Mouse (Mus musculus) hindbrain, embryonic 13.5 days (tissue): ENCODE data around the gene Rraga. TPM values are rescaled to one million over a fixed set of nuclear protein-coding genes. Genes with fewer than 3 reads are reported as not detected.

ENCODE experiments used
- ATAC-seq: fragments of 200-750 bp; cut with Nextera tagmentation; 2 replicates; pipeline ENCODE4 v1.8.0; 2017; ENCODE audit warnings: moderate TSS enrichment; ENCODE audit not compliant: low FRiP score
- H3K27ac ChIP-seq: fragments of 300-500 bp; sonication (generic); 2 replicates; pipeline ENCODE4 v1.5.1; 2015; ENCODE audit warnings: inconsistent platforms, mild to moderate bottlenecking, moderate library complexity
- H3K27me3 ChIP-seq: fragments of 300-500 bp; sonication (generic); 2 replicates; pipeline ENCODE4 v1.6.1; 2015; ENCODE audit warnings: mild to moderate bottlenecking, inconsistent platforms
- H3K36me3 ChIP-seq: fragments of 300-500 bp; sonication (generic); 2 replicates; pipeline ENCODE4 v1.6.1; 2015; ENCODE audit warnings: mild to moderate bottlenecking, inconsistent platforms
- H3K4me1 ChIP-seq: fragments of 300-500 bp; sonication (generic); replicated peaks from 2 replicates; pipeline ENCODE4 v1.6.1; 2015; ENCODE audit warnings: inconsistent platforms
- H3K4me2 ChIP-seq: fragments of 300-500 bp; sonication (generic); 2 replicates; pipeline ENCODE4 v1.6.1; 2015; ENCODE audit warnings: inconsistent platforms, mild to moderate bottlenecking, moderate library complexity
- H3K4me3 ChIP-seq: fragments of 300-500 bp; sonication (generic); 2 replicates; pipeline ENCODE4 v1.5.1; 2015; ENCODE audit warnings: mild to moderate bottlenecking, inconsistent platforms
- H3K9ac ChIP-seq: fragments of 300-500 bp; sonication (generic); 2 replicates; pipeline ENCODE4 v1.6.1; 2015; ENCODE audit warnings: mild to moderate bottlenecking, inconsistent platforms
- H3K9me3 ChIP-seq: fragments of 300-500 bp; sonication (generic); 2 replicates; pipeline ENCODE4 v1.6.1; 2016; ENCODE audit warnings: inconsistent platforms
- WGBS: fragments of 180-500 bp; shearing (Covaris S2); methylation state at CpG from one replicate; pipeline ENCODE4 v1.1.7; 2015; 5-methylcytosine and 5-hydroxymethylcytosine counted together
- polyA plus RNA-seq: library from polyadenylated mRNA; unstranded; fragments of >200 nt; fragmentation: Nextera tagmentation; extraction: Ambion mirVana; gene quantifications from 2 replicates; pipeline ENCODE4 v1.2.1, GENCODE M21; 2015

Rraga gene
- polyA plus RNA-seq = 105 and 106 TPM in 2 replicates

- Histone ChIP-seq H3K4me2 (peak within 1 kb of the TSS; percentile 97), H3K9me3 (no peaks in the 10 kb centered on the region), H3K4me1 (peaks cover 31% of the 10 kb centered on the region), H3K27me3 (0 out of 2 replicates have a peak, but pooled peaks cover 3% of the 10 kb centered on the region), H3K36me3 (peaks cover 16% of the 10 kb centered on the region), H3K9ac (peak within 1 kb of the TSS; percentile 97), H3K4me3 (peak within 1 kb of the TSS; percentile 86), H3K27ac (peak within 1 kb of the TSS; percentile 98)
- WGBS = under 1% methylated on average over 53 of the region's 53 CpGs
- peak; percentile 98 for ATAC-seq
These were observed at the start of gene Rraga for GRCm38 (mm10) chr4:86575283-86575983. Rraga (plus strand) TSS chr4:86575668.

GRCm38 (mm10) chr4:86527162-86528136, 48.0 kb upstream of the Rraga start:
- Histone ChIP-seq H3K27me3 (no peaks in the 10 kb centered on the region), H3K4me1 (no peaks in the 10 kb centered on the region), H3K9ac (no peak overlapping the region), H3K4me3 (no peak overlapping the region), H3K4me2 (no peak overlapping the region), H3K36me3 (no peaks in the 10 kb centered on the region), H3K27ac (no peak overlapping the region), H3K9me3 (no peaks in the 10 kb centered on the region)
- 81% methylated on average over 11 of the region's 11 CpGs for WGBS
- ATAC-seq = no peak

GRCm38 (mm10) chr4:86529161-86529560, 46.3 kb upstream of the Rraga start:
- Histone ChIP-seq H3K4me3 (no peak overlapping the region), H3K4me2 (no peak overlapping the region), H3K4me1 (no peaks in the 10 kb centered on the region), H3K27me3 (no peaks in the 10 kb centered on the region), H3K36me3 (no peaks in the 10 kb centered on the region), H3K9ac (no peak overlapping the region), H3K9me3 (no peaks in the 10 kb centered on the region), H3K27ac (no peak overlapping the region)
- ATAC-seq = no peak
- whole genome bisulfite sequencing = 74% methylated on average over 6 of the region's 6 CpGs

GRCm38 (mm10) chr4:86533406-86534090, 41.9 kb upstream of the Rraga start:
- Histone ChIP-seq H3K4me2 (no peak overlapping the region), H3K9ac (no peak overlapping the region), H3K4me1 (no peaks in the 10 kb centered on the region), H3K27ac (no peak overlapping the region), H3K27me3 (no peaks in the 10 kb centered on the region), H3K9me3 (no peaks in the 10 kb centered on the region), H3K4me3 (no peak overlapping the region), H3K36me3 (no peaks in the 10 kb centered on the region)
- WGBS = 80% methylated on average over 8 of the region's 8 CpGs
- ATAC-seq = no peak

- no peak overlapping the region for H3K27ac ChIP-seq
- no peak for ATAC-seq
- H3K36me3 ChIP-seq = no peaks in the 10 kb centered on the region
- H3K9me3 ChIP-seq = no peaks in the 10 kb centered on the region
- H3K9ac ChIP-seq = no peak overlapping the region
- WGBS = 62% methylated on average over 5 of the region's 5 CpGs
- no peaks in the 10 kb centered on the region for H3K27me3 ChIP-seq
- no peaks in the 10 kb centered on the region for H3K4me1 ChIP-seq
- no peak overlapping the region for H3K4me3 ChIP-seq
- no peak overlapping the region for H3K4me2 ChIP-seq
These were observed 41.4 kb upstream of the Rraga start for GRCm38 (mm10) chr4:86534091-86534481.

DNA sequence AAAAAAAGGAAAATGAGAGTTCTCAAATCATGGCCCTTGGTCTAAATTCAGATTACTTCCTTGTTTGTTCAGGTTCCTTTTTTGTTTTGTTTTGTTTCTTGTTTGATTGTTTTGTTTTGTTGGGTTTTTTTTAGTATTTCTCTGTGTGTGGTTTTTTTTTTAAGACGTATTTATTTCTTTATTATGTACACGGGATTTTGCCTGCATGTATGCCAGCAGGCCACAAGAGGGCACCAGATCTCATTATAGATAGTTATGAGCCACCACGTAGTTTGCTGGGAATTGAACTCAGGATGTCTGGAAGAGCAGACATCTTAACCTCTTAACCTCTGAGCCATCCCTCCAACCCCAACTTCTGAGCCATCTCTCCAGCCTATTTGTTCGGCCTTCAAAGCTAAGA, 37.5 kb upstream of the Rraga start:
- Histone ChIP-seq H3K27me3 (no peaks in the 10 kb centered on the region), H3K4me3 (no peak overlapping the region), H3K4me2 (no peak overlapping the region), H3K36me3 (no peaks in the 10 kb centered on the region), H3K27ac (no peak overlapping the region), H3K9me3 (no peaks in the 10 kb centered on the region), H3K9ac (no peak overlapping the region), H3K4me1 (no peaks in the 10 kb centered on the region)
- no peak for ATAC-seq
- WGBS = 45% methylated on average over 4 of the region's 4 CpGs

DNA sequence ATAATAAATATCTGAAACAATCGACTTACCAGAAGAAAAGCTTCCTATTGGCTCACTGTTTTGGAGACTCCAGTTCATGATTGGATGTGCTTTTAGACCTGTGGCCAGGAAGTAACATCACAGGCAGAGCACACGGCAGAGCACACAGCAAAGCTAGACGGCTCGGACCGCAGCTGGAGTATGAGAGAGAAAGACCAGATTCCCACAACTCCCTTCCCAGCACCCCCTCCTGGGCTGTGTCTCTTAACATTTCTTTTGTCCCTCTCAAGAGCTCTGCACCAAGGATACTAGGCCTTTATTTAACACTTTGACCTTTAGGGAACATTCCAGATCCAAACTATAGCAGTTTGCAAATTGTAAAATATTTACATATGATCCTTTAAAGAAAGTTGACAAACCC, 36.5 kb upstream of the Rraga start:
- no peak for ATAC-seq
- Histone ChIP-seq H3K9me3 (no peaks in the 10 kb centered on the region), H3K36me3 (no peaks in the 10 kb centered on the region), H3K4me3 (no peak overlapping the region), H3K27ac (no peak overlapping the region), H3K9ac (no peak overlapping the region), H3K4me1 (peaks cover 6% of the 10 kb centered on the region; the same call in 1 of the 2 replicates), H3K4me2 (no peak overlapping the region), H3K27me3 (no peaks in the 10 kb centered on the region)
- 87% methylated on average over 5 of the region's 5 CpGs for WGBS

- ATAC-seq = no peak
- no peaks in the 10 kb centered on the region for H3K36me3 ChIP-seq
- H3K4me1 ChIP-seq = peaks cover 15% of the 10 kb centered on the region; the same call in 1 of the 2 replicates
- no peak overlapping the region for H3K27ac ChIP-seq
- no peaks in the 10 kb centered on the region for H3K27me3 ChIP-seq
- H3K9me3 ChIP-seq = no peaks in the 10 kb centered on the region
- no peak overlapping the region for H3K4me3 ChIP-seq
- no peak overlapping the region for H3K4me2 ChIP-seq
- WGBS = 80% methylated on average over 1 of the region's 1 CpGs
- no peak overlapping the region for H3K9ac ChIP-seq
These were observed 33.9 kb upstream of the Rraga start for GRCm38 (mm10) chr4:86541573-86541972.

GRCm38 (mm10) chr4:86543999-86544398, 31.5 kb upstream of the Rraga start:
- Histone ChIP-seq H3K9ac (no peak overlapping the region), H3K27ac (0 out of 2 replicates have a peak overlapping the region, but pooled peaks have one; percentile 8), H3K27me3 (no peaks in the 10 kb centered on the region), H3K9me3 (no peaks in the 10 kb centered on the region), H3K4me2 (no peak overlapping the region), H3K4me3 (no peak overlapping the region), H3K4me1 (peaks cover 15% of the 10 kb centered on the region; the same call in 1 of the 2 replicates), H3K36me3 (no peaks in the 10 kb centered on the region)
- peak; percentile 62; the same call in 1 of the 2 replicates for ATAC-seq
- 56% methylated on average over 3 of the region's 3 CpGs for WGBS

DNA sequence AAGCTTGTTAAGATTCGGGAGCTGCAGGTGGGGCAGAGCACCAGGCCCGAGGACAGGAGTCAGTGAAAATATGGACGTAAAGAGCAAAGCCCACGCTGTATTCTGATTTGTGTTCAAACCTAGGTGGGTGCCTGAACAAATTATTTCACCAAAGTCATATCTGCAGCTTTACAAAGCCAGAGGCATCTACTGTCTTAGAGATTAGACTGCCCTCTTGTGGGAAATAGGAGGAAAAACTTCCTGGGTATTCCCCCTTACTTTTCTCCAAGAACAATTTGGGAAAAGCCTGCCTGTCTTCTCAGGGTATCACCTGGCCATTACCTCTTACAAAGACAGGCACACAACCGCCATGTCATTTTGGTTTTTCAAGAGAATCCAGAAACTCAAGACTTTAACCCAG, 29.9 kb upstream of the Rraga start:
- no peak overlapping the region for H3K27ac ChIP-seq
- no peaks in the 10 kb centered on the region for H3K27me3 ChIP-seq

GRCm38 (mm10) chr4:86548332-86548731, 27.1 kb upstream of the Rraga start:
- H3K4me3 ChIP-seq = no peak overlapping the region
- H3K9me3 ChIP-seq = no peaks in the 10 kb centered on the region
- no peaks in the 10 kb centered on the region for H3K27me3 ChIP-seq
- H3K36me3 ChIP-seq = no peaks in the 10 kb centered on the region
- H3K9ac ChIP-seq = no peak overlapping the region
- peaks cover 13% of the 10 kb centered on the region; the same call in 1 of the 2 replicates for H3K4me1 ChIP-seq
- no peak overlapping the region for H3K4me2 ChIP-seq
- 87% methylated on average over 9 of the region's 9 CpGs for WGBS
- ATAC-seq = no peak
- no peak overlapping the region for H3K27ac ChIP-seq

More for the DNA sequence above, 29.9 kb upstream of the Rraga start:
- Histone ChIP-seq H3K4me2 (no peak overlapping the region), H3K9me3 (no peaks in the 10 kb centered on the region), H3K36me3 (no peaks in the 10 kb centered on the region), H3K9ac (no peak overlapping the region), H3K4me1 (peaks cover 15% of the 10 kb centered on the region; the same call in 1 of the 2 replicates), H3K4me3 (no peak overlapping the region)
- 65% methylated on average over 5 of the region's 5 CpGs for WGBS
- ATAC-seq = 0 out of 2 replicates have a peak, but pooled peaks have one; percentile 44
